Mouse (Mus musculus): ENCODE results near the gene Kif6.

Kif6 gene

DNA sequence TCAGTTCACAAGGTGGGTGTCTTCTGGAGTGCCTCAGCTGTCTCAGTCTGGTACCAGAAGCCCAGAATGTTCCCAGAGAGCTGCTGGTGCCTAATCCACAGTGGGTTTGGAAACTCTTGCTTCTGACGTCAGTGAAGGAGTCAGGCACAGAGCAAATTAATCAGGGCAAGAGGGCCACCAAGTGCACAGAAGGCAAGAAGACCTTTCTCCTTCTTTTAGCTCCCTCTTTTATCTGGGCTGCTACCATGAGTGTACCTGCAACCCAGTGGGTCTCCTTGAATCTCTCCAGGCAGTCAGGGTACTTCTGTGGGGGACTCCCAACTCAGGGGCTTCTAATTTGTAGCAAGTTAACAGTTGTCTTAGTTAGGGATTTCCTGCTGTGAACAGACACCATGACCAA, 178.0 kb downstream of the Kif6 start:
- no peak for DNase-seq

- no peak for DNase-seq
Measured at GRCm38 (mm10) chr17:49793965-49794364, 179.0 kb downstream of the Kif6 start.

GRCm38 (mm10) chr17:49795241-49795640, 180.3 kb downstream of the Kif6 start:
- no peak for DNase-seq

GRCm38 (mm10) chr17:49796116-49796515, 181.2 kb downstream of the Kif6 start:
- no peak for DNase-seq

- no peak for DNase-seq
Measured at GRCm38 (mm10) chr17:49799168-49799567, 184.2 kb downstream of the Kif6 start.

DNA sequence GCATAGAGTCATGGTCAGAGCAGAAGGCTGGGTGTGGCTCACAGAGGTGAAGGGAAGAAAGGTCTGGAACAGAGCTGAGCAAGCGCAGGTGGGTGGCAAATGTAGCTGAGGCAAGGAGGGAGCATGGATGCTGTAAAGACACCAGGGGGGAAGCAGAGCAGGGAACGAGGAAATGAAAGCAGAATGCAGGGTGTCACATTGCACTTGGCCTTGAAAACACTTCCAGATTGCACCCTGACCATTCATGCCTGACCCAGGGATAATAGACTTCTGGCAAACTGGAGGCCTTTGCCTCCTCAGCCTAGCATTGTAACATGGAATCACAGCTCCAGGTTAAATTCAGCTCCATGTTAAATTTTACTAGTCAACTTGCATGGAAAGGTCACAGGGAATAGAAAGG, 185.2 kb downstream of the Kif6 start:
- DNase-seq, result no peak

GRCm38 (mm10) chr17:49807461-49807860, 192.5 kb downstream of the Kif6 start:
- no peak for DNase-seq

GRCm38 (mm10) chr17:49808712-49809343, 193.9 kb downstream of the Kif6 start:
- DNase-seq, result no peak

GRCm38 (mm10) chr17:49813893-49814640, 199.1 kb downstream of the Kif6 start:
- DNase-seq, result peak; percentile 20

- DNase-seq, result no peak
Measured at GRCm38 (mm10) chr17:49816067-49816565, 201.2 kb downstream of the Kif6 start.

DNA sequence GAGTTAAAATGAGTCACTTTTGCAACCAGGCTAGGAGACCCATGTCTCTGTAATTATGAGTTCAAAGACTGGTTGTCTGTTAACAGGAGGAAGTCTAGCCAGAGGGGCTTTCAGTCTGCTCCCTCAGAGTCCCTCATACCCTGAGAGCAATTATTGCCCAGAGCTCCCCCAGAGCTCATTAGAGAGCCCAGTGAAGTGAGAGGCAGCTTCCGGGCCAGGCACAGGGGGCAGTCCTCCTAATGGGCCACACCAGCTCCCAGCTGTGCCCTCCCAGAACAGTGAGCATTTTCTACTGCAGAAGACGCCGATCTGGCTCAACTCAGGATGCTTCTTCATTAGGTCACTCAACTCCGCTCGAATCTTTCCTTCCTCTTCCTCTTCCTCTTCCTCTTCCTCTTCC, 201.8 kb downstream of the Kif6 start:
- DNase-seq, result no peak

DNA sequence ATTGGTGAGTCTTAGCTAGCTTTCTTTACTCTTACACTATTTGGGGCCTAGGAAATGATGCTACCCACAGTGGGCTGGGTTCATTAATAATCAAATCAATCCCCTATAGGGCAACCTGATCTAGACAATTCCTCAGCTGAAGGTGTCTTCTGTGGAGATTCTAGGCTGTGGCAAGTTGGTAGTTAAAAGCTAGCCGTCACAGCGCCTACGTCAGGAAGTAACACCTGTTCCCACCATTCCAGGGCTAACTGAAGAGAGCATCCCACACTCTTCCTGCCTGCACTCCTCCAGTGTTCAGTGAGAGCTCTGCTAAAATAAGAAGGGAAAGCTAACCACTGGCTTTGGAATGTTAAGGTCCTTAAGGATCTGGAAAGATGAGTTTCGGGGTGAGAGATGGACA, 205.3 kb downstream of the Kif6 start:
- DNase-seq, result no peak

- DNase-seq, result peak; percentile 77
Measured at GRCm38 (mm10) chr17:49824142-49824840, 209.4 kb downstream of the Kif6 start.

DNA sequence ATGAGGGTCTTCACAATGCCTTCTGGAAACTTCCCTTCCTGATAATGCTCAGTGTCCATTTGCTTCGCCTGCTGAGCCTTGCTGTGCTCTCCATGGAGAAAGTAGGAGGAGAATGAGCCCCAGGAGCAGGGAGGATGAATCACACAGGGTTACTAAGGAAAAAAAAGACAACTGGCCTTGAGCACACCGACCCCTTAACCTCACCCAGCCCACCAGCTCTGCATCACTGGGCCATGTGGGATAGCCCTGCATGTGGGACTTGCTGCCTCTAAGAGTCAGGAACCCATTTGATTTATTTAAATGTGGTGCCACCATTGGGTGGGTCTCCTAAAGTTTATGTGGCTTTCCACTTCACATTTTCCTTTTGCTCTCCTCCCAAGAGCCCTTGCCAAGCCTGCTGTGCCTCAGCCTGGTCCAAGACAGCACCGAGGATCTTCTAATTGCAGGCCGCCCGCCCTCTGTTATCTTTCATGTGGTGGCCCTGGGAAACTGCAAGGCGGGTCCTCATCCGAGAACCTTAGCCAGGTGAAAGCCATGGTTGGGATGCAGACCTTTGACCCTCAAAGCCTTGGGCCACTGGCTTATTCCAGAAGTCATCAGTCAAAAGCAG, 210.0 kb downstream of the Kif6 start:
- peak; percentile 9 for DNase-seq

DNA sequence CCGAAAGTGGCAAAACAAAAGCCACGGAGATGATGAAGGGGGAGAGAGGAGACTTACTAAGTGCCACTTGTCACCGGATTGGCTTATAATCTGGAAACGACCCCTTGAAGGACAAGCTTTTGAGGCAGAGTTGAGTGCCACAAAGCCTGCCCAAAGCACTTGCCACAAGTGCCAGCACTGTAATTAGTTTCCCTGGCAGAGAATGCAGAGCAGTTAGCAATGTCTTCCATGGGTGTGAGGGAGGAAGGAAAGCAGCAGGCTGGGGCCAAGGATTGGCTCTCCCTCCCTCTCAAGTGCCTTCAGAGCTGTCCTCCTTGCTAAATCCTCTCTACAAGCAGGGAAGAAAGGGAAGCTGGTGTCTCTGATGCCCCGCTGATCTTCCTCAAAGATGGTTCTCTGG, 210.9 kb downstream of the Kif6 start:
- peak; percentile 16 for DNase-seq

- no peak for DNase-seq
Measured at GRCm38 (mm10) chr17:49831745-49832144, 216.8 kb downstream of the Kif6 start.

GRCm38 (mm10) chr17:49834044-49834545, 219.2 kb downstream of the Kif6 start:
- DNase-seq, result no peak

DNA sequence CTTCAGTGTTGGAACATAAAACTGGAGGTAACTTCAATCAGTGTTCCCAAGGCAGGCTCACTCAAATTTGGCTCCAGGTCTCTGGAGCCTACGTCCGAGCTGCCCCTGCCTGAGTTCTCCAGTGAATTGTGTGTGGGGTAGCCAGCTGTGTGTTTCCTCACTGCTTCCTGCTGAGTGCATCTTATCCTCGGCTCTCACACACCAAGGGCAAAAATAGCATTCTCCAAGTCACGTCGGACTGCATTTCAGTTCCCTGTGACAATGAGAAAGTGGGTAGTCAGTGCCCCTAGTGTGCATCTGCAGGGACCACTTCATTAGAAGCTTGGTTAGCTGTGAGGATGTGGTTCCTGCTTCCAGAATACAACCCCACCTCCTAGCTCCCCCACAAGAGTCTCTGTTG, 222.5 kb downstream of the Kif6 start:
- no peak for DNase-seq

- DNase-seq, result no peak
Measured at GRCm38 (mm10) chr17:49839243-49839642, 224.3 kb downstream of the Kif6 start.

- no peak for DNase-seq
Measured at GRCm38 (mm10) chr17:49851210-49851609, 236.3 kb downstream of the Kif6 start.

DNA sequence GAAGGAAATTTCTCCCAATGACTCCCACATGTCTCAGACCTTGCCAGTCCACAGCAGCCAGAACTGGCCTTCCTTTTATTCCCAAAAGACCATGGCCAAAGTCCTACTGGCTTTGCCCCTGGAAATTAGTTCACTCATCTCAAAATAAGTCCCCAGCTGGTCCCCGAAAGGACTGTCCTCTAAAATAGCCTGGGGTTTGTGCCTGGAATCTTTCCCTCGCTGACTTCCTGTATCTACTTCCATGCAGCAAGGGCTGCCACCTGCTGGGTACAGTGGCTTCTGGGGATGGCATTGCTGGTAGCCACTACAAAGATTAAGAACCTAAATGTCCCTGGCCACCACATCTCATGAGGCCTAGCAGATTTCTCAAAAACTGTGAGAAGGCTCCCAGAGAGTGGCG, 237.2 kb downstream of the Kif6 start:
- DNase-seq, result no peak

GRCm38 (mm10) chr17:49855785-49856184, 240.8 kb downstream of the Kif6 start:
- no peak for DNase-seq

All from cerebellum, adult 11-12 months (tissue).